Mouse (Mus musculus): ENCODE data around the gene Fam25c. TPM values are rescaled to one million over a fixed set of nuclear protein-coding genes. Genes with fewer than 3 reads are reported as not detected.

The Fam25c gene
- total RNA-seq, 1 experiment from 2014 or later: not detected

DNA sequence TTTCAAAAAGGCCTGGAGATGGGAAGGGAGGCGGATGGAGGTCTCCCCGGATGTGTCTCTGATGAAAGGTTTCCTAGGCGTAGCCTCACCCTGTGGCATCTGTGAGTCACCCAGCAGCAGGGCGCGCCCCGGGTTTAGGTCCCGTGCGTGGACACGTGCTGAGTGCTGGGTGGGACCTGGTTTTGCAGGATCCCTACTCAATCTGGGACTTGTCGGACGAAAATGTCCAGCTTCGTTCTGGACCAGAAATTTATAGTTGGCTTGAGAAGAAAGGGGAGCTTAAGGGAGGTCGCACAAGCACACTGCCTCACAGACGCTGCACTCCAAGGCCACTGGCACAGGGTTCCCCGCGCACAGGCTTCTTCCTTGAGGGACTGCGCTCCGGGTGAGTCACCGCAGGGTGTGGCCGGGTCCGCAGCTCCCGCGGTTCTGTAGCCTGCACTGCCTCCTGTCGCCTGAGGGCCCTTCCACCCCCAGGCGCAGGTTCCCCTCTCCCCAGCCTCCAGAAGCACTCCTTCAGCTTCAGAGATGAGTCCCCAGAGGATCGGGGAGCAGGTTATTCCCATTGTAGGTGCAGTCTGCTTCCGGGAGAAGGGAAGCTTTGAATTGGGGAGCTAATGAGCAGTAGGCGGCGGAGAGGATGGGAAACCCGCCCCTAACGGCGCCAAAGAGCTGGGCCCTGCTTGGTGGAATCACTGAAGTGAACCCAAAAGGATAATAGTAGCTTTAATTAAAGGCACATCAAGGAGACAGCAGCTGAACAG lies 8.4 kb upstream of the Fam25c start:
- DNase-seq: peak; percentile 87

DNA sequence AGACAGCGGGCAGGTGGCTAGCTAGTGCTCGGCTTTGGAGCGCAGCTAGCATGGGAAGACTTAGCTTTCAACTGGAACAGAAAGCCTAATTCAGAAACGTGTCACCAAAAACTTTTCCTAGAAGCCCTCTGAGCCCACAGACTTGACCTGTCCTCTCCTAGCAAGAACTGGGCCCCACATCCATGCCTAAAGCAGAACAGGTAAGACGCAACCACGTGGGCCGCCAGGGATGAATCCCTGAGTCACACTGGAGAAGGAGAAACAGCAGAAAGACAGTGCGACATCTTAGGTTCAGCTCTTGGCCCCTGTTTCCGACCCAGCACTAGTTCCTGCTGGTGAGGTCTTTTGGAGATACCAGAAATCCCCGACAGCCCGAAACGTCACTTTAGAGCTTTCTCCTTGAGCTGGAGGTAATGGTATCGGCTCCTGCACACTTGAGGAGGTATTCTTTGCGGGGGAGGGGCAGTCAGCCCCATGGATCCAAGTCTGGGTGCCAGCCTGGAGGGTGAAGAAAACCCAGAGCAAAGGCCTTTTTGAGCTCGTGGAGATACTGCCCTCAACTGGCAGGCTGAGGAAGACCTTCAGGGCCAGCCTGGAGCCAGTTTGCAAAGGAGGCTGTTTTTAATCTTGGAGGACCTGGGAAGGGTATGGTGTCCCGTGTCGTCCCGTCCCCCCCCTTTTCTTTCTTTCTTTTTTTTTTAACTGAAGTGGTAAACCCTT lies 7.7 kb upstream of the Fam25c start:
- DNase-seq: peak; percentile 71

DNA sequence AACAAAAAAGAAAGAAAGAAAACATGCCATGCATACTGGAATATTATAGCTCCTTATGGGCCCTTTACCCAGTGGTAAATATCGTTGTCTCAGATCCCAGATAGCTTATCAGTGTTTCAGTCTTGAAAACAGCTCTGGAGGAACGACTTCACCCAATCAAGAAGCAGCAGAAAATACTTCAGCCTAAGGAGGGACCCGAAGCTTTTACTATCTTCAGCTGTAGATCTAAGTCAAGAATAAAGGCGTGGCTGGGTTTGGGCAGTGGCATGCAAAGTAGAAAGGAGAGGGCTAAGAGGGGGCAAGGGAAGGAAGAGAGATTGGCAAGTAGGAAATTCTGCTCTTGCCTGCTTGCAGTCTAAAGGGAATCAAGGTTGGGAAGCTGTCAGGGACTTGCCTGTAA lies 6.9 kb upstream of the Fam25c start:
- DNase-seq: no peak

DNA sequence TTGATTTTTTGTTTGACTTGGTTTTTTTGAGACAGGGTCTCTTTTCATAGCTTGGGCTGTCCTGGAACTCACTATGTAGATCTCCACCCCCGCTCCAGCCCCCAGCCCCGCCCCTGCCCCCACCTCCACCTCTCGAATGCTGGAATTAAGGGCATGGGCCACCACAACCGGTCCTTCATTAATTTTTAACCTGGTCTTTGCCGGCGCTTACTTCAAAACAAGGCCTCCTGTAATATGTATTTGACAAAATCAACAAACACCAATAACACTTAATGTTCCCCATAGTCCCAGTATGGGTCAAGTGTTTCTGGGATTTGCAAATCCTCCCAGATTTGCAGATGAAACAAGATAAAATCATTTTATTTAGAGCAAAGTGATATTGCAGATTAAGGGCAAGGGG lies 5.0 kb upstream of the Fam25c start:
- DNase-seq: no peak

DNA sequence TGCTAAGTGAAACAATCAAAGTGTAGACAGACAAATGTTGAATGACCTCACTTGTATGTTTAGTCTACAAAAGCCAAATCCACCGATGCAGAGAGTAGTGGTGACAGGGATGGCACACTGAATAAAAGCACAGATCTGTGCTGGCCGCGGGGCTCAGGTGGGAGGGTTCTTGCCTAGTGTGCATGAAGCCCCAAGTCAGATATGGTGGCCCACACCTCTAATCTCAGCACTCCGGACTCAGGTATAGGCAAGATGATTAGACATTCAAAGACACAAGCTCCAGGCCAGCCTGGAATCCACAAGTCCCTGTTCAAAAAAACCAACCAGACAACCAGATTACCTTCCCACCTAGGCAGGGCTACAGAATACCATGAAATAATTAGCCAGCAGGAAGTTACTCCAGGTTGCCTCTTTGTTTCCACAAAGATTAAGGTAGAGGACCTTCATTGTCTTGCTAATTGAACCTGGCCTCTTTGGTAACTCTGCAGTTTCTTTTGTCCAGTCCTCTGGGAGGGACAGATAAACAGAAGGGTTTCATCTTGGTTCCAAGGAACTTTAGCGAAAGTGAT lies 4.5 kb upstream of the Fam25c start:
- no peak for DNase-seq

DNA sequence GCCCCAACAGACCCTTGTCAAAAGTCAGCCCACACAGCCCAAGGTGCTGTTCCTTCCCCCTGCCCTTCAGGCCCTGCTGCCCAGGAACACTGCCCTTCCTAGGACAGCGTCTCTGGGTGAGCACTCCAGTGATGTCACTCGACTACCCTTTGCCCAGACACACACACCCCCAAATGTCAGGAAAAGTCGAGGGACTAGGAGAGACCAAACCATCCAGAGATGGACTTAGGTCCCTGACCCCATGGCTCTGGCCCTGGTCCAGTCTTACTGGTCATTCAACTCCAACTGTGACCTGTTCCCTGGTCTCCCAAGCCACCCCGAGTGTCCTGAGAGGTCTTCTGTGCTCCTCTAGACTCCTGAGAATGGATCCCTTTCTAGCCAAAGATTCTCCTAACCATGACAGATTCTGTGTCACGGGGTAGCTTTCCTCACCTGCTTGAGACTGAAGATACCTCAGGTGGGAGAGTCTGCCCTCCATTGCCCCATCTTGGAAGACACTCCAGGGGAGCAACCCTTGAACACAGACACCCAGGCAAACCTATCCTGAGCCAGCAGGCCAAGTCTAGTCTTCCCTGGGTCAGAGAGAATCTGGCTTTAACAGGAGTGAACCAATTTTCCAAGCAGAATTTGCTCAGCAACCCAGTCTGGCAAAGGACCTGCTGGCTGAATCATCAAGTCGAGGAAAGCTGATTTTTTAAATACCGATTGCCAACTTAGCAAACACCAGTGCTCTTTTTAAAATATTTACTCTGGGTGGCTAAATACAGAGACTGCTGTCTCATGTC lies 2.6 kb upstream of the Fam25c start:
- DNase-seq: no peak

DNA sequence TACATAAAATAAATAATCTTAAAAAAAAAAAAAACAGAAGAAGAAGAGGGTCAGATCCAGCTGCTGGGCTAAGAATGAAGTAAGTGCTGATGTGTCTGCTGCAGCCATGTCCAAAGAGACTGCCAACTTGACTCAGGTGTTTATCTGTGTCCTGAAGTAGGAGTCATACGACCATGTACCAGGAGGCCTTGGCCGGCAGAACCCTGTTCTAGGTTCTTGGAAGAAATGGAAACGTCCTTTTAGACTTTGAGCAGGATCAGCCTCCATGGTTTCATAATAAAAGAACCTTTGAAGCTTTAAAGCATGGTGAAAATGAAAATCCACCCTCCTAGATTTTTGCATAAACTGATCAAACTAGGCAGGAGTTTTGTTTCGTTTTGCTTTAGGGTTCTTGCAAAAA lies 777 bp downstream of the Fam25c start:
- no peak for DNase-seq

DNA sequence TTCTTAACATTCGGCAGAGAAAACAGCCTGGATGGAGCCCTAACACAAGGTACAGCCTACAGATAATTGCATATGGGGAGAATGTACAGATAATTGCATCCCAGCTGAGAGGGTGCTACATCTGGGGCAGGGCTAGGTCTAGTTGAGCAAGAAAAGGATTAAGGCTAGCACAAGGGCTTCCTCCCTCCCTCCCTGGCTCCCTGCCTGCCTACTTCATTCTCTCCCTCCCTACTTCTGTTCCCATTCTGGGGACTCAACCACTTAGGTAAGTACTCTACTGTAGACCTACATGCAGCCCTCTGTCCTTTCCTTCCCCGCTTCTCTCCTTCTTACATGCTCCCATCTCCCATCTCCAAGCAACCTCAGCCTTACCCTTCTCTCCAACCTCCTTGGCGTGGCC lies 1.9 kb downstream of the Fam25c start:
- DNase-seq: no peak

DNA sequence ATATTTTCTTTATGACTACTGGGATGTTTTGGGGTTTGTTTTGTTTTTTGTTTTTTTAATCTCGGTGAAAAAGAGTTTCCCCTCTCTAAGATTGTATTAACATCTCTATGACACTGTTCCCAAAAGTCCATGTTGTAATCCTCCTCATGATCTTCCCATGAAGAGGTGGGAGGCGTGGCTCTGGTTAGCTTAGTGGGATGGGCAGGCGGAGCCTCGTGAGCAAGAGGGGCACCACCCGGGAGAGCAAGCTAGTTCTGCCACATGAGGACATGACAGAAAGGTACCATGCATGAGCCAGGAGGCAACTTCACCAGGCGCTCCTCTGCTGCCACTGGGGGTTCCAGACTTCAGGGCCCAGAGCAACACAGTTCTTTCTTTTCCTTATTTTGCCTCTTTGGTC lies 2.7 kb downstream of the Fam25c start:
- DNase-seq: no peak

DNA sequence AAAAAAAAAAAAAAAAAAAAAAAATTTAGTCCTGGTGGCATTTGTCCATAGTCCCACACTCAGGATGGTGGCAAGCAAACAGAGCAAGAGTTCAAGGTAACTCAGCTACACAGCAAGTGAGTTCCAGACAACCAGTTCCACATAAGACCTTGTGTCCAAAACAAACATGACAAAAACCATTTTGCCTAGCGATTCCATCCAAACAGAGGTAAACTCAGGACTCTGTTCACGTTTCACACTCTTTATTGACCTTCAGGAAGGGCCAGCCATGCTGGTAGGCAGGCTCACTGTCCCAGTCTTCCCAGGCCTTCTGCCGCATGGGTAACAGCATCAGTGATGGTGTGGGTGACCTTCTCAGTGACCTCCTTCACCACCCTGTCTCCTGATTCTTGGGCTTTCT lies 3.6 kb downstream of the Fam25c start:
- no peak for DNase-seq

DNA sequence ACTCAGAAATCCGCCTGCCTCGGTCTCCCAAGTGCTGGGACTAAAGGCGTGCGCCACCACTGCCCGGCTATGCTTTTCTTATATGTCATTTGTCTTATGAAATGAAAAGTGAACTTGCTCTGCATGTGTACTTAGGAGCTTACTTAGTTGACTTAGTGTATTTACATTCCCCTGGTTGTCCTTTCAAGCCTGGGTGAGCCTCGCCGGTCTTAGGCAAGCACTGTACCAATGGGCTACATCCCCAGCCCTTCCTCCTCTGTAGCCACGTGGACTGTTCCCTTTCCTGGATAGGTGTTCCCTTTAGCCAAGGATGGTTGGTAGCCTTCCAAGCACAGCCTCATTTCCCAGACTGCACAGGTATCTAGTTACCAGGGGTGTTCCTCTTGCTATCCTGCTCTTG lies 6.2 kb downstream of the Fam25c start:
- DNase-seq: no peak

DNA sequence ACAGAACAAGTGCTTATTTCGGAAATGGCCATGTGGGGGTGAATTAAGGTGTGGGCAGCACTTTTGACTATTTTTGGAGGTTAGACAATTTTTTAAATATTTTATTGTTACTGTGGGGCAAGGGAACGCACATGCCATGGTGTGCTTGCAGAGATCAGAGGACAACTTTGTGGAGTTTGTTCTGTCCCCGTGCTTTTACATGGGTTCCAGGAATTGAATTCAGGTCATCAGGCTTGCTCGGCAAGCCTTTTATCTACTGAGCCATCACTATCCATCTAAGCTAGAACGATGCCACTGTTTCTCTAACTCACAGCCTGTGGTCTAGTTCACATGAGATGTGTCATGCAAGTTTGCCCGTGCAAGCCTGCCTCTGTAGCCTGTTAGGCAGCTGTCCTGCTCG lies 6.9 kb downstream of the Fam25c start:
- no peak for DNase-seq

DNA sequence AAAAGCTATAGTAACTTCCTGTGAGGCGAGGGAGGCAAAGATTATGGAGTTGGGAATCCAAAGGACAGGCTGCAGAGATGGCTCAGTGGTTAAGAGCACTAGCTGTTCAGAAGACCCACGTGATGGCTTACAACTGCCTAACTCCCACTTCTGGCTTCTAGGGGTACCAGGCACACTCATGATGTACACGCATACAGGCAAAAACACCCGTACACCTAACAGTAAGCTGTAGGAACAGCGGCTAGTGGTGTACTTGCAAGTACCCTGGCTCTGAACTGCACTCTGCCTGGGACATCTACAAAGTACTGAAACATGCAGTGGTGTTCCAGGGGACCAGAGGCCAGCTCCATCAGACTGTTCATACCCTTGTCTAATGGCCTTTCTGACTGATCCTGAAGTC lies 8.1 kb downstream of the Fam25c start:
- no peak for DNase-seq

DNA sequence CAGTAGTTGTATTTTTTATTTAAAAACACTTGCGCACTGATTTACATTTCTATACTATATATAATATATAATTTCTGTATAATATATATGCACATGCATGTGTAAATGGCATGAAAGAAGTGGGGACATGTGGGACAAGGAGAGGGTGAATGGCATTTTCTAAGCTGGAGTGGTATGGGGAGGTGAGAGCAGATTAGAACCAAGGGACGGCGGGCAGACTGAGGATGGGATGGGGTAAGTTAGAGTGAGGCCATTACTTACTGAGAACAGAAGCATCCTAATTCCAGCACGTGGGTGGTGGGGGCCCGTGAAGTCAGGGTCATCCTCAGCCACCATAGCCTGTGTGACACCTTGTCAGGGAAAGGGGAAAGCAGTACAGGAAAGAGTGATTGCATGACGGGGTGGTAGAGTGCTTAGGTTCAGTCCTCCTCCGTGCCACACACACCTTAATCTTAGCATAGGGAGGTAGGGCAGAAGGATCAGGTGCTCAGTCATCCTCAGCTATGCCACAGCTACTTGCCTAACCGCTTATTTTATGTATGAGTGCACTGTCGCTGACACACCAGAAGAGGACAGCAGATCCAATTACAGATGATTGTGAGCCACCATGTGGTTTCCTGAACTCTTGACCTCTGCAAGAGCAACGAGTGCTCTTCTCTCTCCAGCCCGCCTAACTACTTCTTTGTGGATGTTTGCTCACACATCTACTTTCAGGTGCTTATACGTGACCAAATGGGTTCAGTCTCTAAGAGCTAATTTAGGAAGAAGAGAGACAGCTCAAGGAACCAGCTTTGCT lies 9.3 kb downstream of the Fam25c start:
- no peak for DNase-seq

DNA sequence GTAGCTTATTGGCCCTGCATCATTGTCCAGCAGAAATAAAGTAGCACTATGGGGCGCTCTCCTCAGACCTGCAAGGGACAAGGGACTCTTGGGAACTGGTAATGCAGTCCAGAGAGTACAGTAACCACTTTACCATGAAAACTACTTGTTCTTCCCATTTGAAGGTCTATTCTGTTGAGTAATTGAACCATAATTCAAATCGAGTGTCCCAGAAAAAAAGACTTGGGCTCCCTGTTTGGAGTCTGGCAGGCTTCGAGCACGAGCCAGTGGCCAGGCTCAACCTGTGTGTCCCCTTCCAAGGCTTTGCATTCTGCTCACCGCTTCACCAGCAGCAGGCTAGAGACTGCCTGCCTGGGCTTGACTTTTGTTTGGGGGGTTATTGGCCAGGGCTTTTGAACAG lies 10.9 kb downstream of the Fam25c start:
- no peak for DNase-seq

DNA sequence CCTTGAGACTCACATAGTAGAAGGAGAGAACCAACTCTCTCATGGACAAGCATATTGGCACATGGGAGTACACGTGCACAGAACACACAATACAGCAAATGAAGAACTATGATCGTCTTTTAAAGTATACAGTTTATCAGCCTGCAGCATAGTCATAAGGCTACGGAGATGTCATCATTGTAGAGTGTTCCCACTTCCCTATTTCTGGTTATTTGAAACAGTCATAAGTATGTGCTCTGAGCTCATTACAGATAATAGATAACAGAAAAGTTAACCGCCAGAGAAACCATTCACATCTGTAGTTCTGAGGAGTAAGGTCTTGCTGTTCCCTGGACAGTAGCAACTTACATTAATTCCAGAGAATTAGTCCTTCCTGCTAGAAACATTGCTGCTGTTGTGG lies 12.2 kb downstream of the Fam25c start:
- no peak for DNase-seq

DNA sequence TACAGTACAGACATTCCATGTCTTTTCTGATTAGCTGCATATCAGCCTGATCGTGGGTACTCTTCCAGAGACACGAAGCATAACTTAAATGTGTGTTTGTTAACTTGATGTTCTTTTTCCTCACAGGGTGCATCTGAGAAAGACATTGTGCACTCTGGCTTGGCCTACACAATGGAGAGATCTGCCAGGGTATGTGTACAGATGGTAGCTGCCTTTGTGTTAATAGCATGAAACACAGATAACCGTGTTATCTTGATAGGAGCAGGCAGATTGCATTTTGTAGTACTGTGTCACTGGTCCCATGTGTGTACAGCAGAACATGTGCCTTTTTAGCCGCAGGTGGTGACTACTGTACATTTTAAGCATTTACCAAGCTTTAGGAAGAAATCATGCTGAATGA lies 13.2 kb downstream of the Fam25c start:
- DNase-seq: no peak

DNA sequence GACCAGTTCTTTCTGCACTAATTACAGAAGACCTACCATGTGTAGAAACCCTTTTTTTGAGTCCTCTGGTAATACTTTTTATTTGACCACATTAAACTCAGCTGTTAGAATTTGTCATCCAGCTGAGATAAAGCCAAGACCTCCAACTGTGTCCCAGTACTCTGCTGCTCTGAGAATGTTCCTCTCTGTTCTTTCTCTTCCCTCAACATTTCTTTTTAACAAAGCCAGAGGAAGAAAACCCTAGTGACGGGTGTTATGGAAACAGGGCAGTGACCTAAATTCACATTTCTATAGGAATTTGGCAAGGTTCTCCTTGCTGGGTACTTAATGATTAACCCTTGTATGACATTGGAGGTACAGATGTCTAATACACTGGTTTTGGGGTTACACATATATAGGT lies 15.8 kb downstream of the Fam25c start:
- no peak for DNase-seq

DNA sequence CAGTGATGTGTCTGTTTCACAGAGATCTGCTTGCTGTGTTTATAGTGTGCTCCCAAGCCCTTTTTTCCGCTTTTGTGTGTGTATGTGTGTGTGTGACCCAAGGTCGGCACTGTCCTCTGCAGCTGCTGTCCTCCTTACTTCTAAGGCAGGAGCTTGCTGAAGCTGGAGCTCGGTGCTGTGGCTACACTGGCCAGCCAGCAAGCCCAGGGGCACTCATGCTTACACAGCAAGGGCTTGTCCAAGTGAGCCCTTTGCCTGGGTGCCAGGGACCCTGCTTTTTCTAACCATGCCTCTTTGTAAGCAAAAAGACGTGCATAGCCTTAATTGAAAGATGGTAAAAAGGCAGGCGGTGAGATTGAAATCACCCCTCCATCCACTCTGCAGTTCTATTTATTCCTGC lies 22.8 kb downstream of the Fam25c start:
- no peak for DNase-seq

DNA sequence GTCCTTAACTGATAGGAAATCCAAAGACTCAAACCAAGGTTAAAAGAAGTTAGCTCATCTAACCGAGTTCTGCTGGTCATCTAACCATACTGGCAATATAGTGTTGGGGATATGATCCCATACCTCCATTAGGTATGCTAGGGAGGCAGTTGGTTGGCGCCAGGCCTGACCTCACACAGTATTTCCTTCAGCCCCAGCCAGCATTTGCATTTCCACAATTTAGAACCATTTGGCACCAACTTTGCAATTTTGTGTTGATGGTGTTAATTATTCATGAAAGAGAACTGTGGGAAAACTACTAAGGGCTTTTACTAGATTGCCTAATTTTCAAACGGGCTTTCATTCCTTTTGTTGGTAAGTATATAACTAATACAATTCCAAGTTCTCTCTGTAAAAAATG lies 23.3 kb downstream of the Fam25c start:
- DNase-seq: no peak

DNA sequence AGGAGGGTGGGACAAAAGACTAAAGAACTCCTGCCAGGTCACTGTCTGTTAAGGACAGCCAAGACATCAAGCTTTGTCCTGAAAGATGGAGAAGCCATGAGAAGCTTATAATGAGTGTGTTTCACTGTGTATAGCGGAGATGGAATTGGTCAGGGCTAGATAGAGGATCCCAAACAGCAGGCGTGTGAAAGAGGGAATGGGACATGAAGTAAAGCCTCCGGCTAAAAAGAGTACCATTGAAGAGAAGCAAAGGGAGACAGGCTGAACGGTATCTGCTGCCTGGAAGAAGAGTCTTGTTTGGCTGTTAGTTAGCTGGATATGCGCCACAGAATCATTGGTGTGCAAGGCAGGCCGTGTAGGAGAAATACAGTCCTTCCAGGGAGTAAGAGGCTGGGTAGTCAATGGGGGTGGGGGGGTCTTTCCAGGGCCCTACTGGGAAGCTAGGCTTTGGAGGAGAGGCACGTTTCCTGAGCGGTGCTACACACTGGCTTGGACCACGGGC lies 24.5 kb downstream of the Fam25c start:
- DNase-seq: no peak

DNA sequence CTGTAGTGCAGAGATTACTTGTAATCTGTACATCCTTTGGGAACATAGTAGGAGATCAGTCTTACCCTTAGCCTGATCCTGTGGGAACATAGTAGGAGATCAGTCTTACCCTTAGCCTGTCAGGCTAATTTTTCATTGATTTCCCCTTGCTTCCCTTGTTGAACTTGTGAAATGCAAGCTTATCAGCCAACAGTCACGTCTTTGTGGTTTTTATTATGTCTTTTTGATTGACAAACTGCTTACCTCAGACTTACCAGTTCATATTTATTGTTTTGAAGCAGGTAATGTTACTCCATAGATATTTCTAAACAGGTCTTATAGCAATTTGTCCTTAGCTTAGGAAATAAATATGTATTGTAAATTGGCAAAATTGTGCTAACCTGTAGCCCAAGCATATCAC lies 27.6 kb downstream of the Fam25c start:
- no peak for DNase-seq

Data from adrenal gland, postnatal 25 days (tissue).